Comparison of ENCODE assay signal across 16 mouse cellular contexts in the genomic region with DNA sequence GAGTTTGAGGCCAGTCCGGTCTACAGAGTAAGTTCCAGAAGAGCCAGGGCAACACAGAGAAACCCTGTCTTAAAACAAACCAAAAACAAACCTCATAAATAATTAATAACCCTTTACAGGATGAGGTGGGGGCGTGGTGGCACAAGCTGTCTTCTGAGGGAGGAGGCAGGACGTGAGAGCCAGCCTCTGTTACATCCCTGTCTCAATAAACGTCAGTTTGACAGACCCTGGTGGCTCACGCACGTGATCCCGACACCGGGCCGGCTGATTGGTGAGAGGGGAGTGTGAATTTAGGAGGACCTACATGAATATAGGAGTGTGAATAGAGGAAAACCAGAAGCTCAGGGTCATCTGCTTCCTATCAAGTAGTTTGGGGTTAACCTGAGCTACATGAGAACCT. TPM values are rescaled to one million over a fixed set of nuclear protein-coding genes. Genes with fewer than 3 reads are reported as not detected.
DNase-seq lines count a peak whose midpoint lies in the region; ATAC-seq and TF ChIP-seq lines count a peak whose summit lies in the region.
"Had no signal": no experiment of that assay in that cellular context is flagged by ENCODE, and none has a peak within 500 bp of the region (broad histone marks: within the 10 kb centered on the region; RNA-seq: fewer than 3 reads in every experiment).

No protein-coding gene starts in this region.

- no peaks in the 10 kb centered on the region for H3K27me3 ChIP-seq in lung, embryonic 16.5 days (ENCODE audit: control insufficient read depth, insufficient read depth, low read depth, low read length)
- no peaks in the 10 kb centered on the region for H3K27me3 ChIP-seq in embryonic facial prominence, embryonic 12.5 days
- H3K27me3 ChIP-seq in liver, embryonic 16.5 days (ENCODE audit: control insufficient read depth, insufficient read depth, low read depth, low read length): no peaks in the 10 kb centered on the region
- H3K27me3 ChIP-seq: neural tube, embryonic 13.5 days; Patski had no signal

- H3K27ac ChIP-seq in gastrocnemius, adult 2 months: peak overlapping the region; percentile 89
- peak overlapping the region; percentile 58 for H3K27ac ChIP-seq in lung, embryonic 16.5 days (ENCODE audit: low read length)
- H3K27ac ChIP-seq in embryonic facial prominence, embryonic 12.5 days: peak overlapping the region; percentile 41; the same call in 1 of the 2 replicates
- H3K27ac ChIP-seq in liver, embryonic 16.5 days (ENCODE audit: low read length): peak overlapping the region; percentile 52
- H3K27ac ChIP-seq in left cerebral cortex, adult 2 months: no peak overlapping the region

- intact Hi-C loops in gastrocnemius, adult 2 months (cut with DNase I): loop anchor here (5.0 kb wide), 1 partner anchor 87 kb away; no protein-coding TSS in a partner anchor
- intact Hi-C loops in left cerebral cortex, adult 2 months (cut with DNase I): no loop called here

- peaks cover 39% of the 10 kb centered on the region for H3K4me1 ChIP-seq in lung, embryonic 16.5 days (replicated peaks; ENCODE audit: control insufficient read depth, insufficient read depth, low read length)
- peaks cover 48% of the 10 kb centered on the region for H3K4me1 ChIP-seq in embryonic facial prominence, embryonic 12.5 days
- peaks cover 40% of the 10 kb centered on the region for H3K4me1 ChIP-seq in liver, embryonic 16.5 days (ENCODE audit: control insufficient read depth, low read depth, low read length)

- H3K36me3 ChIP-seq in lung, embryonic 16.5 days (ENCODE audit: control insufficient read depth, insufficient read depth, low read length): no peaks in the 10 kb centered on the region
- H3K36me3 ChIP-seq in embryonic facial prominence, embryonic 12.5 days: peaks cover 2% of the 10 kb centered on the region; the same call in 1 of the 2 replicates
- no peaks in the 10 kb centered on the region for H3K36me3 ChIP-seq in liver, embryonic 16.5 days (ENCODE audit: control insufficient read depth, insufficient read depth)
- H3K36me3 ChIP-seq: neural tube, embryonic 13.5 days had no signal

- H3K4me2 ChIP-seq in lung, embryonic 16.5 days (ENCODE audit: low read depth, low read length): no peak overlapping the region
- H3K4me2 ChIP-seq in embryonic facial prominence, embryonic 12.5 days (replicated peaks): no peak overlapping the region
- H3K4me2 ChIP-seq in liver, embryonic 16.5 days (ENCODE audit: low read depth, low read length): peak overlapping the region; percentile 36

- no peak overlapping the region; the same call in 1 of the 2 replicates for H3K9ac ChIP-seq in lung, embryonic 16.5 days (ENCODE audit: low read length)
- H3K9ac ChIP-seq in embryonic facial prominence, embryonic 12.5 days: no peak overlapping the region
- peak overlapping the region; percentile 17; the same call in 1 of the 2 replicates for H3K9ac ChIP-seq in liver, embryonic 16.5 days (ENCODE audit: low read depth, low read length)

- WGBS in lung, embryonic 16.5 days: 52% methylated on average over 9 of the region's 9 CpGs
- 61% methylated on average over 9 of the region's 9 CpGs for WGBS in embryonic facial prominence, embryonic 12.5 days
- 36% methylated on average over 9 of the region's 9 CpGs for WGBS in liver, embryonic 16.5 days (ENCODE audit: insufficient replicate concordance)

- DNase-seq in gastrocnemius, adult 2 months: no peak
- DNase-seq in gastrocnemius, postnatal 4 days (ENCODE audit: low spot score in 2 of 2): no peak
- DNase-seq in lung, postnatal 36 days: no peak
- DNase-seq in embryo, embryonic 9.5 days (ENCODE audit: extremely low spot score): no peak
- DNase-seq in left cerebral cortex, adult 2 months (ENCODE audit: extremely low spot score in 1 of 2, low spot score in 2 of 2): no peak
- DNase-seq: cerebellum, adult 9-11 months had no signal

- no peak for TF ChIP-seq CTCF in gastrocnemius, adult 2 months (IDR thresholded peaks at IDR 0.05)
- no peak for TF ChIP-seq CTCF in left cerebral cortex, adult 2 months (IDR thresholded peaks at IDR 0.05)

- H3K4me3 ChIP-seq in gastrocnemius, adult 2 months: peak overlapping the region; percentile 48
- no peak overlapping the region for H3K4me3 ChIP-seq in lung, embryonic 16.5 days (ENCODE audit: low read length)
- no peak overlapping the region for H3K4me3 ChIP-seq in embryonic facial prominence, embryonic 12.5 days
- no peak overlapping the region; the same call in 1 of the 2 replicates for H3K4me3 ChIP-seq in liver, embryonic 16.5 days (ENCODE audit: low read depth, low read length)
- no peak overlapping the region for H3K4me3 ChIP-seq in left cerebral cortex, adult 2 months
- H3K4me3 ChIP-seq: neural tube, embryonic 13.5 days had no signal

- no peak for ATAC-seq in lung, embryonic 16.5 days (ENCODE audit: low read depth)
- ATAC-seq in embryonic facial prominence, embryonic 12.5 days (ENCODE audit: insufficient number of reproducible peaks, insufficient read depth, low FRiP score, low TSS enrichment): no peak
- no peak for ATAC-seq in liver, embryonic 16.5 days (ENCODE audit: low read depth)
- ATAC-seq: Patski had no signal

- no peaks in the 10 kb centered on the region for H3K9me3 ChIP-seq in lung, embryonic 16.5 days (ENCODE audit: control insufficient read depth, low read length)
- H3K9me3 ChIP-seq in embryonic facial prominence, embryonic 12.5 days: no peaks in the 10 kb centered on the region
- no peaks in the 10 kb centered on the region for H3K9me3 ChIP-seq in liver, embryonic 16.5 days (replicated peaks; ENCODE audit: control insufficient read depth, low read length)
- H3K9me3 ChIP-seq: neural tube, embryonic 13.5 days had no signal

RNA-seq across cellular contexts. Expression of gene Chst12, which starts 3.9 kb away (rescaled TPM):
- 1 to 10 TPM; 4.3 to 7.4 TPM for total RNA-seq in gastrocnemius, adult 2 months (2021)
- 10 to 100 TPM; 17.3 to 18.4 TPM for total RNA-seq in gastrocnemius, postnatal 4 days (2021)
- polyA plus RNA-seq in lung, embryonic 16.5 days (2015; fragmentation: Nextera tagmentation; extraction: Ambion mirVana): 20.7 and 23.0 TPM in 2 replicates
- polyA plus RNA-seq in embryonic facial prominence, embryonic 12.5 days (2016; fragmentation: Nextera tagmentation; extraction: Ambion mirVana): 17.5 and 18.9 TPM in 2 replicates
- 8.6 and 8.7 TPM in 2 replicates for polyA plus RNA-seq in liver, embryonic 16.5 days (2015; fragmentation: Nextera tagmentation; extraction: Ambion mirVana)
- 10 to 100 TPM; 16.2 to 17.5 TPM for total RNA-seq in left cerebral cortex, adult 2 months (2021)

RNA-seq across cellular contexts. Expression of gene Grifin, which starts 55.7 kb away (rescaled TPM):
- total RNA-seq in gastrocnemius, adult 2 months (2021): not detected
- not detected for total RNA-seq in gastrocnemius, postnatal 4 days (2021)
- polyA plus RNA-seq in lung, embryonic 16.5 days (2015; fragmentation: Nextera tagmentation; extraction: Ambion mirVana): 0.63 TPM in 1 of 2 replicates, not detected in the other
- polyA plus RNA-seq in embryonic facial prominence, embryonic 12.5 days (2016; fragmentation: Nextera tagmentation; extraction: Ambion mirVana): 0.53 and 1.1 TPM in 2 replicates
- 0.59 and 1.2 TPM in 2 replicates for polyA plus RNA-seq in liver, embryonic 16.5 days (2015; fragmentation: Nextera tagmentation; extraction: Ambion mirVana)
- total RNA-seq in left cerebral cortex, adult 2 months (2021): not detected
- total RNA-seq: adrenal gland, postnatal 36 days; gastrocnemius, adult 8-10 months; heart, postnatal 14 days had no signal
- polyA plus RNA-seq: large intestine, adult 2 months; neural tube, embryonic 13.5 days; small intestine, adult 2 months had no signal
